Mouse (Mus musculus): ENCODE measurements at regions not wholly inside any gene's neighbourhood (a gene's known extent, or its start where the extent isn't known, plus 50 kb on each side); places are given as distances from the start of the nearest gene placed in this dataset.

DNA sequence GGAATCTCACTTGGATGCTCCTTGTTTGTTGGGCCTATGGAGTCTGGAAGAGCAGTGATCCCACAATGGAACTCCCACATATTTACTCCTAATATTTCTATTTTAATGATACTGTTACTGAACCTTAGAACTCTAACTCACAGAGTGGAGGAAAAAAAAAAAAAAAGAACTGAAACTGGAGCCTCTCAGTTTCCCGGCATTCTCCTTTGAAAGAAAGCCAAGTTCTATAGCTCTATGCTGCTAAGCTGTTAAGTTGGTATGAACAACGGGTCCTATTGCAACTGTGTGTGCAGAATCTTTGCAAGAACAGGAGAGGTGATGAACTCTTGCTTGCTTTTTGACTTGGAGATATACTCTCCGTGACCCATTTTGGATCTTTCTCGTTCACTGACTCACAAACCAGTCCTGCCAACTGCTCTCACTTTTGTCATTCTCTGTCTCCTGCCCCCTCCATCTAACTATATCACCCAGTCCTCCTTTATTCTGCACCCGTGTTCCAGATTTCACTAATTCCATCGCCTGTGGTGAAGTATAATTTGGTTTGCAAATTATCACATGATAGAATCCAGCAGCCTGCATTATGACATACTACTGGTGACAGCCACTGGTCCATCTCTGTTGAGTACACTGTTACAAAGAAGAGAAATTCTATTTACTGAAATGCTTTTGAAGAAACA lies 92.6 kb upstream of the Ctsc start:
- DNase-seq (ENCODE audit: low spot score), result no peak

DNA sequence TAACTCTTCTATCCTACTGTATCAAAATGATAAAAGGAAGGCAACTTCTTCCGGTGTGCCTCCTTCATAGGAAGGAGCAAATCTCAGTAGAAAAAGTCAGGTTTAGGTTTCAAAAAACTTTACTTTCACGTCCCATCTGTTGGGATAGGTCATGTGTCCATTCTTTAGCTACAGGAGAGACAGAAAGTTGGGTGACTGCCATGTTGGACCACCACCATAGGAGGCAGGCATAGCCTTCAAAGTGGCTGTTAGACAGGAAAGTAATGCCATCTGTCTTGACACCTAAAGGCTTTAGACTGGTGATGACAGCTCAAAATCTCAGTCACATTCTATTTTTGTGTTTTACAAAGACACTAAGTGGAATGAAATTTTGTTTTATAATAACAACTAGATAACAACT lies 90.3 kb upstream of the Ctsc start:
- DNase-seq (ENCODE audit: low spot score), result no peak

GRCm38 (mm10) chr7:88192771-88193170 lies 85.1 kb upstream of the Ctsc start:
- no peak for DNase-seq (ENCODE audit: low spot score)

GRCm38 (mm10) chr7:88199043-88199442 lies 78.8 kb upstream of the Ctsc start:
- no peak for DNase-seq (ENCODE audit: low spot score)

DNA sequence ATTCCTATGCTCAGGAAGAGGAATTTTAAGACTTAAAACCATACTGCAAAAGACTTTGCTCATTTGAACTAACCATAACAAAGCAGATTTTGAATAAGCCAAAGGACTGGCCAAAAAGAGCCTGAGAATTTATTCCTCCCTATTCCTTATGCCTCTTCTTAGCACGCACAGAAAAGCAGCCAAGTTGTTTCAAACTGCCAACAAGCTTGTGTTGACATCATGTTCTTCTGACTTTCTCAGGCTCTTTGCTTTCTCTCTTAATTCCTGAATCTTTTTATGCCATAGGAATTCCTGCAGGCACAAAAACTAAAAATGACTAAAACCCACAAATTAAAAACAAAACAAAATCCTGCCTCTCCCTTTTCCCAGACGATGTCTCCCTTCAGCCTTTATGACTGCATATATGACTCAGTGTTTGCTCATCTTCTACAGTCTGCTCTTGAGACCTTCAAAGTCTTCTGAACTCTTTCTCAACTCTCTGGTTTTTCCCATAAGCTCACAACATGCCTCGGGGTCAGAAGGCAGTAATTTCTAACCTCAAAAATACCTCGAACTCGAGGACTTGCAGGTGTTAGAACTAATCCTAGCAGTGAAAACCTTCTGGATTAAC lies 77.9 kb upstream of the Ctsc start:
- peak; percentile 15 for DNase-seq (ENCODE audit: low spot score)

DNA sequence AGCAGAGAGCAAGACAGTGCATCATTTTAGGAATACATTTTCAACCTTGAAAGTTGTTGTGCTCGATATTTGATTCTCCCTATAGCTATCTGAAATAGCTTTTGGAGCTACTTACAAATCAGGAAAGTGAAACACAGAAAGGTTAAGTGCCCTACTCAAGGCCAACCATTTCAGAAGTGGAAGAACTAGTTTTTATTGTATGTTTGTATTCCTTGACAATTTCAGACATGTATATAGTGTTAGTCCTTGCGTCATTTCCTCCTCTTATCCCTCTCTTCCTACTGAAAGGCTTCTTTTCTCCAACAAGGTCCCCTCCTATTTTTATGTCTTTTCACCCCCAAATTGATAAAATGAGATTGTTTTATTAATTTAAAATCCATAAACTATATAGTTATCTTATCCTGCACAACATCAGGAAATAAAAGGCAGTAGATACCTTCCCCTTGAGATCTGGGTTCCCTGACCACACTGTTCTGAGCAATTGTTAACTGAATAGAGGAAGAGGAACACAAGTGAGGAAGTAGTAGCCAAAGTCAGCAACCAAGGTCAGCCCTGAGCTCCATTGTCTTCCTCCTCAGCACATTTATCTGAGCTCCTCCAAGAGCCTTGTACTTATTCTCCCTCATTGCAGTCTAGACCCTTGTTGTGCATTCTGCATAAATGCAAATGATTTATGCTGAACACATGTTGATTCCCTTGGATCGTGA lies 76.1 kb upstream of the Ctsc start:
- DNase-seq (ENCODE audit: low spot score), result no peak

DNA sequence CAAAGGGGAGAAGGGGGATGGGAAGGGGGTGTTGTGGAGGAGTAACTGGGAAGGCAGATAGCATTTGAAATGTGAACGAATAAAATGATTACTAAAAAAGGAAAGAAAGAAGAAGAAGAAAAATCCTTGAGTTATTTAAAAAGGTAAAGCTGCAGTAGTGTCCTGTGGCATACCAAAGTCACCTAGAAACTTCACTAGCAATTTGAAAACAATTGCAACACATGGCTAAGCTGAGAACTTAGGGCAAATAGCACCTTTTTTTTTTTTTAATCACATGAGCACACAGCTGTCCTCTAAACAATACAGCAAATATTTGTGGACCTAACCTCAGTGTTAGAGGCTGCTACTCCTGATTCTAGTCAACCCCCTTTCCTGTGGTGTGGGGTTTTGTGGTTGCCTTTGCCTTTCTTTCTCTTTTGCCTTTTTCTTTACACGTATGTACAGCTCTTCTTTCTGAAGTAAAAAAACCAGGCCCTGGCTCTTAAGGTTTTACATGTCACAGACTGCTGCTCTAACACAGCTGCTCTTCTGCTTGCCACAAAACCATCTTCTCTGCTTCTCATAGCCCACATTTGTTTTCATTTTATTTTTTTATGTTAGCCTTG lies 71.6 kb upstream of the Ctsc start:
- DNase-seq (ENCODE audit: low spot score), result no peak

GRCm38 (mm10) chr7:88206914-88207710 lies 70.8 kb upstream of the Ctsc start:
- no peak for DNase-seq (ENCODE audit: low spot score)

- no peak for DNase-seq (ENCODE audit: low spot score)
Observed at GRCm38 (mm10) chr7:88214713-88215198, 63.1 kb upstream of the Ctsc start.

- DNase-seq (ENCODE audit: low spot score), result no peak
Observed at GRCm38 (mm10) chr7:88215425-88215824, 62.5 kb upstream of the Ctsc start.

DNA sequence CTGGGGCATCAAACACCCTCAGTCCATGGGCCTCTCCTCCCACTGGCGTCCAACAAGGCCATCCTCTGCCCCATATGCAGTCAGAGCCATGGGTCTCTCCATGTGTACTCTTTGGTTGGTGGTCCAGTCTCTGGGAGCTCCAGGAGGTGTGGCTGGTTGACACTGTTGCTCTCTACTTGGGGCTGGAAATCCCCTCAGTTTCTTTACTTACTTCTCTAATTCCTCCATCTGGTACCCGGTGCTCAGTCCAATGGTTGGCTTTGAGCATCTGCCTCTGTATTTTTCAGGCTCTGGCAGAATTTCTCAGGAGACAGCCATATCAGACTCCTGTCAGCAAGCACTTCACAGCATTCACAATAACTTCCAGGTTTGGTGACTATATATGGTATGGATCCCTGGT lies 55.7 kb upstream of the Ctsc start:
- DNase-seq (ENCODE audit: low spot score), result no peak

DNA sequence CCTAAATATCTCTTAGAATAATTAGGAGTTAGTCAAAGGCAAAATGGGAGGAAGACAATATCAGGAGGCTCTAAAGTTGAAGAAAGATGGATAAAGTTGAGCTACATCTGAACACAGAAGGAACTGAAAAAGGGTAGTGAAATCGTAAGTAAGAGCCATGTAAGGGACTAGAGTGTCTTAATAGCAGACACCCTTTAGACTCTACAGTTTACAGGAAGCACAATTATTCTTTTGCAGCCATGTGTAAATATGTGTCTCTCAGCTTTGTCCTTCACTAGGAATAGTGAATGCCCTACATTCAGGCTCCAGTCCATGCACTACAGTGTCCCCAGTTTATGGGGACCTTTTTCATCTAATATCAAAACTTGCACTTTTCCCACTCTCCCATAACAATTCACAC lies 52.1 kb upstream of the Ctsc start:
- DNase-seq (ENCODE audit: low spot score), result no peak

All from left cerebral cortex, adult 11 months (tissue).